Mouse (Mus musculus): ENCODE measurements around the gene Rbl2. TPM values are rescaled to one million over a fixed set of nuclear protein-coding genes. Genes with fewer than 3 reads are reported as not detected.

Gene Rbl2
- polyA plus RNA-seq, 1 experiment from 2014 or later, result 16.5 TPM

GRCm38 (mm10) chr8:91114428-91114827, 44.6 kb downstream of the Rbl2 start:
- H3K27ac ChIP-seq (replicated peaks), result no peak overlapping the region
- 89% methylated on average over 5 of the region's 5 CpGs for WGBS
- H3K4me2 ChIP-seq (replicated peaks), result no peak overlapping the region
- H3K9ac ChIP-seq (replicated peaks), result no peak overlapping the region
- no peaks in the 10 kb centered on the region for H3K27me3 ChIP-seq
- H3K36me3 ChIP-seq, result peaks cover 58% of the 10 kb centered on the region
- H3K9me3 ChIP-seq, result no peaks in the 10 kb centered on the region
- H3K4me3 ChIP-seq, result no peak overlapping the region
- no peak for ATAC-seq (ENCODE audit: low FRiP score, low read depth)
- H3K4me1 ChIP-seq, result no peaks in the 10 kb centered on the region

GRCm38 (mm10) chr8:91114910-91115309, 45.1 kb downstream of the Rbl2 start:
- Histone ChIP-seq H3K27me3 (no peaks in the 10 kb centered on the region), H3K27ac (replicated peaks) (no peak overlapping the region), H3K4me1 (no peaks in the 10 kb centered on the region), H3K4me2 (replicated peaks) (no peak overlapping the region), H3K36me3 (peaks cover 59% of the 10 kb centered on the region), H3K4me3 (no peak overlapping the region), H3K9me3 (no peaks in the 10 kb centered on the region), H3K9ac (replicated peaks) (no peak overlapping the region)
- 82% methylated on average over 11 of the region's 11 CpGs for WGBS
- no peak for ATAC-seq (ENCODE audit: low FRiP score, low read depth)

GRCm38 (mm10) chr8:91117537-91117936, 47.7 kb downstream of the Rbl2 start:
- Histone ChIP-seq H3K27ac (replicated peaks) (no peak overlapping the region), H3K4me1 (no peaks in the 10 kb centered on the region), H3K9me3 (no peaks in the 10 kb centered on the region), H3K9ac (replicated peaks) (no peak overlapping the region), H3K27me3 (no peaks in the 10 kb centered on the region), H3K4me3 (no peak overlapping the region), H3K36me3 (peaks cover 75% of the 10 kb centered on the region), H3K4me2 (replicated peaks) (no peak overlapping the region)
- no peak for ATAC-seq (ENCODE audit: low FRiP score, low read depth)
- 93% methylated on average over 4 of the region's 4 CpGs for WGBS

- Histone ChIP-seq H3K9me3 (no peaks in the 10 kb centered on the region), H3K27ac (replicated peaks) (no peak overlapping the region), H3K27me3 (no peaks in the 10 kb centered on the region), H3K4me2 (replicated peaks) (no peak overlapping the region), H3K9ac (replicated peaks) (no peak overlapping the region), H3K4me1 (no peaks in the 10 kb centered on the region), H3K36me3 (peaks cover 75% of the 10 kb centered on the region), H3K4me3 (no peak overlapping the region)
- no peak for ATAC-seq (ENCODE audit: low FRiP score, low read depth)
- 71% methylated on average over 3 of the region's 3 CpGs for WGBS
These were observed 48.3 kb downstream of the Rbl2 start for GRCm38 (mm10) chr8:91118131-91118530.

- peaks cover 85% of the 10 kb centered on the region for H3K36me3 ChIP-seq
- H3K4me1 ChIP-seq, result no peaks in the 10 kb centered on the region
- H3K27me3 ChIP-seq, result no peaks in the 10 kb centered on the region
- no peaks in the 10 kb centered on the region for H3K9me3 ChIP-seq
- 94% methylated on average over 5 of the region's 5 CpGs for WGBS
- H3K27ac ChIP-seq (replicated peaks), result no peak overlapping the region
- no peak overlapping the region for H3K9ac ChIP-seq (replicated peaks)
- ATAC-seq (ENCODE audit: low FRiP score, low read depth), result no peak
- no peak overlapping the region for H3K4me2 ChIP-seq (replicated peaks)
- H3K4me3 ChIP-seq, result no peak overlapping the region
These were observed 54.5 kb downstream of the Rbl2 start for GRCm38 (mm10) chr8:91124315-91124714.

DNA sequence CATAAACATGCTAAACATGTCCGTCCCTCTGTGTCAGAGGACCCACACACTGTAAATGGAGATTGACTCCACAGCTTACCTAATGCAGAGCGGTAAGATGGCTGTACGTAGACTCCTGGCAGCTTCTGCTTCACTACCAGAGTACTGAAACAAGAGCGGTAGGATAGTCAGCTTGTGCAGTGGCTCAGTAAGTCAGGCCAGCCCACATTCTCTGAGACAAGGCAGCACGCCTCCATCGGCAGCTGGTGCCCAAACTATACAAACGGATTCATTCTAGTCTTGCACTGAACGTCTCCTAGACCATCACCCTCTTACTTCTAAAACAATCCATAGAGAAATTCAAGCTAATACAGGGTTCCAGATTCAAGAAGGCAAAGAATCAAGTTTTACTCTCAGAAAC, 56.9 kb downstream of the Rbl2 start:
- ATAC-seq (ENCODE audit: low FRiP score, low read depth), result no peak
- Histone ChIP-seq H3K9me3 (no peaks in the 10 kb centered on the region), H3K36me3 (peaks cover 79% of the 10 kb centered on the region), H3K9ac (replicated peaks) (no peak overlapping the region), H3K4me3 (no peak overlapping the region), H3K4me2 (replicated peaks) (no peak overlapping the region), H3K4me1 (peaks cover 4% of the 10 kb centered on the region; the same call in 1 of the 2 replicates), H3K27ac (replicated peaks) (no peak overlapping the region), H3K27me3 (no peaks in the 10 kb centered on the region)
- 94% methylated on average over 8 of the region's 8 CpGs for WGBS

DNA sequence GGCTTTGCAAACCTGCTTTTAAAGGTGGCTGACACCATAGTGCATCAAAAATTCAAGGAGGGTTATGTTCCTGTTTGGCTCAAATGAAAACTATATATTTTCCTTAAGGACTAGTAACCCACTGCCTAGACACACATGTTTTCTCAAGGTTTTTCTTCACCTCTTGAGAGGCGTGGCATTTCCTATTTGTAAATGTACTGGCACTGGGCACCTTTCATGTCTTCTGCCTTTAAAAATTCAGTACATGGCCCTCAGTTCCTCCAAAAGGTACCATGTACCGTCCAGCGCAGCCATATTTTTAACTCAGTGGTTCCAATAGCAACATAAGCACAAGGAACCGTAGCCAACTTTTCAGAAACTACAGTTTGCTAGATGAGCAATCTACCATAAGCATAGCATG, 62.9 kb downstream of the Rbl2 start:
- peak overlapping the region; percentile 76 for H3K4me3 ChIP-seq
- H3K9ac ChIP-seq (replicated peaks), result peak overlapping the region; percentile 84; the same call in 1 of the 2 replicates
- WGBS, result 85% methylated on average over 4 of the region's 4 CpGs
- H3K4me2 ChIP-seq (replicated peaks), result peak overlapping the region; percentile 88
- peaks cover 20% of the 10 kb centered on the region for H3K4me1 ChIP-seq
- H3K27me3 ChIP-seq, result no peaks in the 10 kb centered on the region
- no peak overlapping the region for H3K27ac ChIP-seq (replicated peaks)
- H3K36me3 ChIP-seq, result peaks cover 28% of the 10 kb centered on the region; the same call in 1 of the 2 replicates
- no peak for ATAC-seq (ENCODE audit: low FRiP score, low read depth)
- H3K9me3 ChIP-seq, result no peaks in the 10 kb centered on the region

- H3K4me3 ChIP-seq, result peak overlapping the region; percentile 76
- H3K27ac ChIP-seq (replicated peaks), result peak overlapping the region; percentile 77
- H3K27me3 ChIP-seq, result no peaks in the 10 kb centered on the region
- peaks cover 20% of the 10 kb centered on the region for H3K4me1 ChIP-seq
- 1% methylated on average over 48 of the region's 58 CpGs for WGBS
- peak overlapping the region; percentile 88 for H3K4me2 ChIP-seq (replicated peaks)
- H3K9me3 ChIP-seq, result no peaks in the 10 kb centered on the region
- H3K9ac ChIP-seq (replicated peaks), result peak overlapping the region; percentile 84
- peaks cover 20% of the 10 kb centered on the region; the same call in 1 of the 2 replicates for H3K36me3 ChIP-seq
- ATAC-seq (ENCODE audit: low FRiP score, low read depth), result no peak; the same call in 1 of the 2 replicates
These were observed 63.7 kb downstream of the Rbl2 start for GRCm38 (mm10) chr8:91133441-91134069.

DNA sequence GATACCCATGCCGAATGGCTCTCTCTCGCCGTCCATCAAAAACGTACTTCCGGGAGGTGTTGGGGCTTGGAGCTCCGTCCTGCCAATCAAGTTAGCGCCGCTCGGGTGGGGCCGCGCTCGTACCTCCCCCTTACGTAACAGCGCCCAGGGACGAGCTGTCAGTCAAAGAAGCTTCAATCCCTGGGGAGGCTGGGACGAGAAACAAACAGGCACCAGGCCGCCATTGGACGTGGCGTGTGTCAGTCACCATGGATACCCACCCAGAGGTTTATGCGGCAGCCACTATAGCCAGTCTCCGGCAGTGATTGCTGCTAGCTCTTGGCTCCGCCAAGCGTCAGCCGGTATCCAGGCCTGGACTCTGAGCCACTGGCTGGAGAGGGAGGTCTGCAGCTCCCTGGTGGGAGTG, 64.2 kb downstream of the Rbl2 start:
- peak; percentile 99 for ATAC-seq (ENCODE audit: low FRiP score, low read depth)
- Histone ChIP-seq H3K27me3 (no peaks in the 10 kb centered on the region), H3K4me2 (replicated peaks) (peak overlapping the region; percentile 88), H3K9me3 (no peaks in the 10 kb centered on the region), H3K36me3 (peaks cover 15% of the 10 kb centered on the region; the same call in 1 of the 2 replicates), H3K4me1 (peaks cover 20% of the 10 kb centered on the region), H3K4me3 (peak overlapping the region; percentile 76), H3K9ac (replicated peaks) (no peak overlapping the region), H3K27ac (replicated peaks) (peak overlapping the region; percentile 77)
- under 1% methylated on average over 24 of the region's 24 CpGs for WGBS

GRCm38 (mm10) chr8:91134659-91135058, 64.8 kb downstream of the Rbl2 start:
- Histone ChIP-seq H3K4me2 (replicated peaks) (peak overlapping the region; percentile 41), H3K4me1 (peaks cover 20% of the 10 kb centered on the region), H3K4me3 (peak overlapping the region; percentile 76; the same call in 1 of the 2 replicates), H3K27me3 (no peaks in the 10 kb centered on the region), H3K36me3 (peaks cover 9% of the 10 kb centered on the region; the same call in 1 of the 2 replicates), H3K9ac (replicated peaks) (0 out of 2 replicates have a peak overlapping the region, but pooled peaks have one; percentile 16), H3K27ac (replicated peaks) (peak overlapping the region; percentile 77), H3K9me3 (no peaks in the 10 kb centered on the region)
- 55% methylated on average over 12 of the region's 12 CpGs for whole genome bisulfite sequencing
- no peak for ATAC-seq (ENCODE audit: low FRiP score, low read depth)

GRCm38 (mm10) chr8:91135308-91136181, 65.7 kb downstream of the Rbl2 start:
- no peak overlapping the region for H3K4me3 ChIP-seq
- H3K27me3 ChIP-seq, result no peaks in the 10 kb centered on the region
- H3K27ac ChIP-seq (replicated peaks), result 0 out of 2 replicates have a peak overlapping the region, but pooled peaks have one; percentile 77
- peaks cover 3% of the 10 kb centered on the region; the same call in 1 of the 2 replicates for H3K36me3 ChIP-seq
- no peak for ATAC-seq (ENCODE audit: low FRiP score, low read depth)
- peaks cover 20% of the 10 kb centered on the region for H3K4me1 ChIP-seq
- 65% methylated on average over 14 of the region's 14 CpGs for WGBS
- no peak overlapping the region for H3K4me2 ChIP-seq (replicated peaks)
- no peaks in the 10 kb centered on the region for H3K9me3 ChIP-seq
- H3K9ac ChIP-seq (replicated peaks), result no peak overlapping the region

DNA sequence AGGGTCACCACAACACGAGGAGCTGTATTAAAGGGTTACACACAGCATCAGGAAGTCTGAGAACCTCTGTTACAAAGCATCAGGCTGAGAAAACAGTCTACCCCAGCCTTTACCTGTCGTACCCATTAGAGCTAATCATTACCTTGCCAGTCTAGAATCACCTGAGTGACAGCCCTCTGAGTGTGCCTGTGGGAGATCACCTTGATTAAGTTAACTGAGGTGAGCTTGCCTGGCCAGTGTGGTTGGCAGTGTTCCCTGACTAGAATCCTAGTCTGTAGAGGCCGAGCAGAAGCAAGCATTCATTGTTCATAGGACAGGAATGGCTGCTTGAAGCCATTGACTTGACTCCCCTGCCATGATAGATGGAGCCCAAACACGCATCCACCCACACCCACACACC, 71.0 kb downstream of the Rbl2 start:
- 90% methylated on average over 4 of the region's 4 CpGs for WGBS
- no peak overlapping the region for H3K4me3 ChIP-seq
- 0 out of 2 replicates have a peak, but pooled peaks cover 4% of the 10 kb centered on the region for H3K9me3 ChIP-seq
- no peaks in the 10 kb centered on the region for H3K36me3 ChIP-seq
- H3K4me1 ChIP-seq, result no peaks in the 10 kb centered on the region
- ATAC-seq (ENCODE audit: low FRiP score, low read depth), result no peak
- no peak overlapping the region for H3K9ac ChIP-seq (replicated peaks)
- no peak overlapping the region for H3K27ac ChIP-seq (replicated peaks)
- no peak overlapping the region for H3K4me2 ChIP-seq (replicated peaks)
- no peaks in the 10 kb centered on the region for H3K27me3 ChIP-seq

Data from midbrain, embryonic 12.5 days (tissue).